Mouse (Mus musculus): ENCODE measurements around the gene Med21. TPM values are rescaled to one million over a fixed set of nuclear protein-coding genes. Genes with fewer than 3 reads are reported as not detected.

The Med21 gene
- polyA plus RNA-seq, 1 experiment from 2014 or later = 122 TPM

DNA sequence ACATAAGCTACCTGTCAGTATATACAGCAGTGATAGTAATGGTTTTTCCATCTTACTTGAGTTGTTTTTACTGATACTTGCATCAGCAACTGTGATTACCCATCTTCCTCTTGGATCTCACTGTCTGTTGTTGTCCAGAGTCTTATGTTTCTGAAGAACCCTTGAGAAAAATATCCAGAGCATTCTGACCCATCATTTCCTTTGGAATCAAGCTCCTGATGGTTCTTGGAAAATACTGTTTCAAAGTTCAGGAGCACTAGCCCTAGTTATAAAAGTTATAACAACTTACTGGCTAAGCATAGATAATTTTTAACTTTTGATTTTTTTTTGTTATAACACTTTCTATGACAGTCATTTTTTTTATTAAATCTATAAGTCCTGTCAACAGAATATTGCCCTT, 9.1 kb downstream of the Med21 start:
- Histone ChIP-seq H3K4me3 (ENCODE audit: low read depth, low read length) (no peak overlapping the region), H3K9ac (ENCODE audit: low read length) (no peak overlapping the region), H3K27me3 (replicated peaks; ENCODE audit: control insufficient read depth, insufficient read depth, low read length) (no peaks in the 10 kb centered on the region), H3K9me3 (replicated peaks; ENCODE audit: control insufficient read depth, low read length) (no peaks in the 10 kb centered on the region), H3K4me1 (ENCODE audit: control insufficient read depth, insufficient read depth, low read length) (no peaks in the 10 kb centered on the region), H3K27ac (ENCODE audit: low read depth, low read length) (no peak overlapping the region), H3K4me2 (ENCODE audit: low read length) (no peak overlapping the region), H3K36me3 (ENCODE audit: control insufficient read depth, insufficient read depth, low read length) (peaks cover 18% of the 10 kb centered on the region)
- ATAC-seq (no peak), DNase-seq (ENCODE audit: low spot score) (no peak)

DNA sequence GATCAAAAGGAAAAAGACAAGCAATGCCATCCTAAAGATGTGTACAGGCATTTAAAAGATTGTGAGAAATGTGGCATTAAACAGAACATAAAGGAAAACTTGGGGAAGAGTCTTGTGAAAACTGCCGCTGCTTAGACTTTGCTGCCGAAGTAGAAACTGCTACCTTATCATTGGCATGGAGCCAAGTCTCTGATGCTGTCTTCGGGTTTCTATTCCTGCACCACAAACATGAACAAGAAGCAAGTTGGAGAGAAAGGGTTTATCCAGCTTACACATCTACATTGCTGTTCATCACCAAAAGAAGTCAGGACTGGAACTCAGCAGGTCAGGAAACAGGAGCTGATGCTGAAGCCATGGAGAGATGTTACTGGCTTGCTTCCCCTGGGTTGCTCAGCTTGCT, 10.8 kb downstream of the Med21 start:
- Histone ChIP-seq H3K27me3 (replicated peaks; ENCODE audit: control insufficient read depth, insufficient read depth, low read length) (no peaks in the 10 kb centered on the region), H3K9me3 (replicated peaks; ENCODE audit: control insufficient read depth, low read length) (no peaks in the 10 kb centered on the region), H3K4me1 (ENCODE audit: control insufficient read depth, insufficient read depth, low read length) (no peaks in the 10 kb centered on the region), H3K4me3 (ENCODE audit: low read depth, low read length) (no peak overlapping the region), H3K27ac (ENCODE audit: low read depth, low read length) (no peak overlapping the region), H3K9ac (ENCODE audit: low read length) (no peak overlapping the region), H3K36me3 (ENCODE audit: control insufficient read depth, insufficient read depth, low read length) (peaks cover 18% of the 10 kb centered on the region), H3K4me2 (ENCODE audit: low read length) (no peak overlapping the region)
- DNase-seq (ENCODE audit: low spot score) (no peak), ATAC-seq (no peak)
- WGBS = 73% methylated on average over 3 of the region's 3 CpGs

DNA sequence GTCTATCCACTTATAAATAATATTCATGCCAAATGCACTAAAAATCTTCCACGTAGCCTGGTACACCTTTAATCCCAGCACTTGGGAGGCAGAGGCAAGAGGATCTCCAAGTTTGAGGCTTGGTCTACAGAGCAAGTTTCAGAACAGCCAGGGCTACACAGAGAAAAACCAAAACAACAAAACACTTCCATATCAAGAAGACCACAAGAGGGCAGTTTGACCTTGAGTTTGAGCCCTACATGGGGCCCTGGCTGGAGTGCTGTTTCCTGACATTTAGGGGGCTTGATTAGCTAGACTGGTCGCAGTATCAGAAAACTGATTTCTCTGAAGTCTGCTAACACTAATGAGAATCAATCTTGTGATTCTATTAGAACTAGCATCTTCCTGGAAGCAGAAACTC, 18.2 kb downstream of the Med21 start:
- H3K36me3 ChIP-seq (ENCODE audit: control insufficient read depth, insufficient read depth, low read length) = no peaks in the 10 kb centered on the region
- H3K4me2 ChIP-seq (ENCODE audit: low read length) = no peak overlapping the region
- no peak overlapping the region for H3K27ac ChIP-seq (ENCODE audit: low read depth, low read length)
- 76% methylated on average over 2 of the region's 2 CpGs for WGBS
- no peak overlapping the region for H3K4me3 ChIP-seq (ENCODE audit: low read depth, low read length)
- H3K9ac ChIP-seq (ENCODE audit: low read length) = no peak overlapping the region
- no peaks in the 10 kb centered on the region for H3K27me3 ChIP-seq (replicated peaks; ENCODE audit: control insufficient read depth, insufficient read depth, low read length)
- no peaks in the 10 kb centered on the region for H3K4me1 ChIP-seq (ENCODE audit: control insufficient read depth, insufficient read depth, low read length)
- no peaks in the 10 kb centered on the region for H3K9me3 ChIP-seq (replicated peaks; ENCODE audit: control insufficient read depth, low read length)
- ATAC-seq (no peak), DNase-seq (ENCODE audit: low spot score) (peak; percentile 12)

DNA sequence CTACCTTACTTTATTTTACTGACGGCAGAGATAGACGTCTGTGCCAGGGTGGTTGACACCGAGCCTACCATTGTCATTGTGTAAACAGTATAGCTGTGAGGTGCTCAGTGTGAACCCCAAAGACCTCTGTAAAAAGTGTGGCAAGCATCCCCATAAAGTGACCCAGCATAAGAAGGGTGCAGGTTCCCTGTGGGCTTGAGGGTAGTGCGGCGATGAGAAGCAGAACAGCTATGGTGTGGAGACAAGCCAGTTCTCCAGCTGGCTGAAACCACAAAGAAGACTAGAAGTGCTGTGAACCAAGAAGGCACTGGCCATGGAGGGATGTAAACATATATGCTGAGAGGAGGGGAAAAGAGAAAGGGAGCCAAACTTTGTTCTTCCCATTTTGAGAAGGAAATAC, 19.3 kb downstream of the Med21 start:
- Histone ChIP-seq H3K27me3 (replicated peaks; ENCODE audit: control insufficient read depth, insufficient read depth, low read length) (no peaks in the 10 kb centered on the region), H3K4me2 (ENCODE audit: low read length) (no peak overlapping the region), H3K4me1 (ENCODE audit: control insufficient read depth, insufficient read depth, low read length) (no peaks in the 10 kb centered on the region), H3K36me3 (ENCODE audit: control insufficient read depth, insufficient read depth, low read length) (no peaks in the 10 kb centered on the region), H3K9ac (ENCODE audit: low read length) (no peak overlapping the region), H3K4me3 (ENCODE audit: low read depth, low read length) (no peak overlapping the region), H3K27ac (ENCODE audit: low read depth, low read length) (no peak overlapping the region), H3K9me3 (replicated peaks; ENCODE audit: control insufficient read depth, low read length) (no peaks in the 10 kb centered on the region)
- ATAC-seq (no peak), DNase-seq (ENCODE audit: low spot score) (no peak)
- 83% methylated on average over 5 of the region's 5 CpGs for WGBS

DNA sequence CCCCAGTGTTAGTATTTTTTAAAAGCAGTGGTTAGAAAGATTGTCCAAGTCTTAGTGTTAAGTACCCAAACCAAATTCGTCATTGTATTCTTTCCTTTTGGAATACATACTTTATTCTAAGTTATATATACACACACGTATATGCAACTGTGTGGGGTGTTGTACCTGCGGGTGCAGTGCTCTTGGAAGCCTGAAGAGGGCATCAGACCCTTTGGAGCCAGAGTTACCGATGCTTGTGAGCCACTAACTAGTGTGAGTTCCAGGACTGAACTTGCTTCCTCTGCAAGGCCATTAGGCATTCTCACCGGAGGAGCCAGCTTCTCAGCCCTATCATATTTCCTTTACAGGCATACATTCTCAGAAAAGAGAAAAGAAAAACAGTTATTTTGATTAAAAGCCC, 20.3 kb downstream of the Med21 start:
- no peak for ATAC-seq

DNA sequence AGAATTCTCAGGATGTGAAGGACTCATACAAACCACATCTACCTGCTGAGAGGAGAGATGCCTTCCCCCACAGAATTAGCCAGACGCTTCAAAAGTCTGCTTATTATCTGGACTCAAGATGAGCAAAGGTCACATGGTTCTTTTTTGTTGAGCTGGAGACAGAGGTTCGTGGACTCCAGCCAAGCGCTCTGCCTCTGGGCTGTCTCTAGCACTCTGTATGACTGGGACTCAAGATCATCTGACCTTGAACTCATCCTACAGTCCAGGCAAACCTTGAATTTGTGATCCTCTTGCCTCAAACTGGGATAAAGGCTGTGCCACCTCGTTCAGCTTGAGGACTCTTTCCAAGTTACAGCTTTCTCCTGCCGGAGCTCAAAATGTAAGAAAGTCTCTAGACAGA, 21.8 kb downstream of the Med21 start:
- H3K4me2 ChIP-seq (ENCODE audit: low read length) = no peak overlapping the region
- no peak overlapping the region for H3K27ac ChIP-seq (ENCODE audit: low read depth, low read length)
- ATAC-seq (no peak), DNase-seq (ENCODE audit: low spot score) (no peak)
- H3K9ac ChIP-seq (ENCODE audit: low read length) = no peak overlapping the region
- no peaks in the 10 kb centered on the region for H3K4me1 ChIP-seq (ENCODE audit: control insufficient read depth, insufficient read depth, low read length)
- H3K36me3 ChIP-seq (ENCODE audit: control insufficient read depth, insufficient read depth, low read length) = no peaks in the 10 kb centered on the region
- H3K27me3 ChIP-seq (replicated peaks; ENCODE audit: control insufficient read depth, insufficient read depth, low read length) = no peaks in the 10 kb centered on the region
- no peaks in the 10 kb centered on the region for H3K9me3 ChIP-seq (replicated peaks; ENCODE audit: control insufficient read depth, low read length)
- WGBS = 57% methylated on average over 5 of the region's 5 CpGs
- no peak overlapping the region for H3K4me3 ChIP-seq (ENCODE audit: low read depth, low read length)

More for the DNA sequence above, 20.3 kb downstream of the Med21 start:
- Histone ChIP-seq H3K9ac (ENCODE audit: low read length) (no peak overlapping the region), H3K9me3 (replicated peaks; ENCODE audit: control insufficient read depth, low read length) (no peaks in the 10 kb centered on the region), H3K4me3 (ENCODE audit: low read depth, low read length) (no peak overlapping the region), H3K27me3 (replicated peaks; ENCODE audit: control insufficient read depth, insufficient read depth, low read length) (no peaks in the 10 kb centered on the region), H3K4me1 (ENCODE audit: control insufficient read depth, insufficient read depth, low read length) (no peaks in the 10 kb centered on the region), H3K36me3 (ENCODE audit: control insufficient read depth, insufficient read depth, low read length) (no peaks in the 10 kb centered on the region), H3K4me2 (ENCODE audit: low read length) (no peak overlapping the region), H3K27ac (ENCODE audit: low read depth, low read length) (no peak overlapping the region)
- WGBS = 28% methylated on average over 5 of the region's 5 CpGs
- peak; percentile 42 for DNase-seq (ENCODE audit: low spot score)

DNA sequence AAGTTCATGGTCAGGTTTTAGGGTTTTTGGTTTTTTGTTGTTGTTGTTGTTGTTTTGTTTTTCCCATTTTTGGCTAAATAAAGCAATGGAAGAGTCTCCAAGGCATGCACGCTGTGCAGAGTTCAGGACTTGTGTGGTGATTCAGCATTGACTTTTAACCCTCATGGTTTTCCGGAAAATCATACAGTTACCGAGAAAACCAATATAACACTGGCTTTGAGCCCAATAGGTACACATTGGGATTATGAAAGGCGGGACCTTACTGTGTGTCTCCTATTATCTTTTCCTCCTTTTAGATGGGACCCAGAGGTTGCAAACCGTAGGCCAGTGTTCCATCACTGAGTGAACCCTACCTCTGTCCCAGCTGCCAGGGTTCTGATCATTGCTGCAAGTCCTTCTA, 22.6 kb downstream of the Med21 start:
- Histone ChIP-seq H3K4me2 (ENCODE audit: low read length) (no peak overlapping the region), H3K36me3 (ENCODE audit: control insufficient read depth, insufficient read depth, low read length) (no peaks in the 10 kb centered on the region), H3K9me3 (replicated peaks; ENCODE audit: control insufficient read depth, low read length) (no peaks in the 10 kb centered on the region), H3K4me3 (ENCODE audit: low read depth, low read length) (no peak overlapping the region), H3K4me1 (ENCODE audit: control insufficient read depth, insufficient read depth, low read length) (no peaks in the 10 kb centered on the region), H3K27ac (ENCODE audit: low read depth, low read length) (no peak overlapping the region), H3K27me3 (replicated peaks; ENCODE audit: control insufficient read depth, insufficient read depth, low read length) (no peaks in the 10 kb centered on the region), H3K9ac (ENCODE audit: low read length) (no peak overlapping the region)
- DNase-seq (ENCODE audit: low spot score) = no peak
- WGBS = 96% methylated on average over 5 of the region's 5 CpGs
- no peak for ATAC-seq

DNA sequence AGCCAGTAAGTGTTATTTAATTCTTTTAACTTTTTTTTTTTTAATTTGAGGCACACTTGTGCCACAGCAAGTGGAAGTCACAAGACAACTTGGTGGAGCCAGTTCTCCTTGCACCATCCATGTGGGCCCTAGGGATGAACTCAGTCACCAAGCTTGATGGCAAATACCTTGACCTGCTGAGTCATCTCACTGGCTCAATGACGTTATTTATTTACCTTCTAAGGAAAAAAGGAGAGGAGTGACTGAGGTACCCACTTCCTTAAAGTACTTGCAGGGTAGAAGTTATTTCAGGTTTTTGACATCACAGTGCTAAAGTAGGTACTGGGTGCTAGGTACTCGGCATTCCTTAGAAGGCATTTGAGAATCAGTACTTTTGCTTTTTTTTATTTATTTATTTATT, 23.1 kb downstream of the Med21 start:
- Histone ChIP-seq H3K4me2 (ENCODE audit: low read length) (no peak overlapping the region), H3K4me3 (ENCODE audit: low read depth, low read length) (no peak overlapping the region), H3K36me3 (ENCODE audit: control insufficient read depth, insufficient read depth, low read length) (no peaks in the 10 kb centered on the region), H3K27me3 (replicated peaks; ENCODE audit: control insufficient read depth, insufficient read depth, low read length) (no peaks in the 10 kb centered on the region), H3K9me3 (replicated peaks; ENCODE audit: control insufficient read depth, low read length) (no peaks in the 10 kb centered on the region), H3K4me1 (ENCODE audit: control insufficient read depth, insufficient read depth, low read length) (no peaks in the 10 kb centered on the region), H3K9ac (ENCODE audit: low read length) (no peak overlapping the region), H3K27ac (ENCODE audit: low read depth, low read length) (no peak overlapping the region)
- ATAC-seq (no peak), DNase-seq (ENCODE audit: low spot score) (no peak)
- WGBS = 82% methylated on average over 2 of the region's 2 CpGs

DNA sequence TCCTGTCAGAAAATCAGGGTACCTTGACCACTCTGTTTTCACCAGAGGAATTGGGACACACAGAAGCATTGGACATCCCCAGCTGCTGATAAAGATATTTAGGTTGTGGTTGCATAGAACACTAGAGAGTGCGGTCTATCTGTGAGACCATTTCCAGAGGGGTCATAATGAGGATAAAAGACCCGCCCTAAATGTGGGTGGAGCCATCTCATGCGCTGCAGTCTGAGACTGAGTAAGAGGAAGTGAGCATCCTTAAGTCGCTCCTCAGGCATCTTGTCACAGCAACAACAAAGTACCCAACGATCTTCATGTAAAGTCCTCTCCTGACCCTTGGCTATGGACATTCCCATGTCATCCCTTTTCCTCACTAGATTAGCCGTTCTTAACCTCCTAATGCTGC, 24.5 kb downstream of the Med21 start:
- DNase-seq (ENCODE audit: low spot score) (no peak), ATAC-seq (no peak)
- WGBS = 82% methylated on average over 6 of the region's 6 CpGs
- Histone ChIP-seq H3K36me3 (ENCODE audit: control insufficient read depth, insufficient read depth, low read length) (no peaks in the 10 kb centered on the region), H3K9ac (ENCODE audit: low read length) (no peak overlapping the region), H3K4me3 (ENCODE audit: low read depth, low read length) (no peak overlapping the region), H3K4me2 (ENCODE audit: low read length) (no peak overlapping the region), H3K27me3 (replicated peaks; ENCODE audit: control insufficient read depth, insufficient read depth, low read length) (no peaks in the 10 kb centered on the region), H3K4me1 (ENCODE audit: control insufficient read depth, insufficient read depth, low read length) (no peaks in the 10 kb centered on the region), H3K9me3 (replicated peaks; ENCODE audit: control insufficient read depth, low read length) (no peaks in the 10 kb centered on the region), H3K27ac (ENCODE audit: low read depth, low read length) (no peak overlapping the region)

DNA sequence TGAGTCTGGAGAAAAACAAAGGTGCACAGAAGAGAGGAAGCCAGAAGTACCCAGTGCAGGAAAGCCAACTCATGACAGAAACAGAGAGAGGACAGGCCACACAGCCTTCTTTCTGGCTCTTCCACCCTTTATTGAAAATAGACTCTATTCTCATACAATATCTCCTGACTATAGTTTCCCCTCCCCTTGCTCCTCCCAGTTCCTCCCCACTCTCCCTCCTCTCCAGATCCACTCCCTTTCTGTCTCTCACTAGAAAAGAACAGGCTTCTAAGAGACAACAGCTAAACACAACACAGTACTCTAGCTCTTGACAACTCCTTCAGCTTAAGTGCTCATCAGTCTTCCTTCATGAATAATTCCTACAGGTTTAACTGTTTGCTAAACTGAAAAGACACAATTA, 26.3 kb downstream of the Med21 start:
- ATAC-seq = no peak
- H3K4me2 ChIP-seq (ENCODE audit: low read length) = no peak overlapping the region

More for the DNA sequence above, 26.3 kb downstream of the Med21 start:
- H3K9me3 ChIP-seq (replicated peaks; ENCODE audit: control insufficient read depth, low read length) = no peaks in the 10 kb centered on the region
- H3K4me1 ChIP-seq (ENCODE audit: control insufficient read depth, insufficient read depth, low read length) = no peaks in the 10 kb centered on the region
- no peak overlapping the region for H3K27ac ChIP-seq (ENCODE audit: low read depth, low read length)
- no peaks in the 10 kb centered on the region for H3K36me3 ChIP-seq (ENCODE audit: control insufficient read depth, insufficient read depth, low read length)
- H3K27me3 ChIP-seq (replicated peaks; ENCODE audit: control insufficient read depth, insufficient read depth, low read length) = no peaks in the 10 kb centered on the region
- no peak overlapping the region for H3K4me3 ChIP-seq (ENCODE audit: low read depth, low read length)
- no peak for DNase-seq (ENCODE audit: low spot score)
- no peak overlapping the region for H3K9ac ChIP-seq (ENCODE audit: low read length)

Data from forebrain, embryonic 14.5 days (tissue).